Comparison of ENCODE assay signal across 19 mouse cellular contexts in the genomic region with DNA sequence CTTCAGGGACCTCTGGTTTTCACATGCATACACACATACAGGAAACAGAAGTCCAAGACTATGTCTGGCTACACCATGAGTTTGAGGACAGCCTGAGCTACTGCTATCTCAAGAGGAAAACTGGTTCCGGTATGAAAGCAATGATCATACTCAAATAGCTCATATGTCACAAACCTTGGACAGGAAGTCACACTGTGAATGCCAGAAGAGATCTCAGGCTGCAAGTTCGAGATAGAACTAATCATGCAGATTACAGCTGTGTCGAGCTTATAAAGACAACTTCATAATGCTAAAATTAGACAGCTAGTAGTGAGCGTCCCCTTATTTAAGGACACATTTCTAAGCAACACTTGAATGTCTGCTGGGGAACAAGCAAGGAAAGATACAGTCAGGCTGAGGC. TPM values are rescaled to one million over a fixed set of nuclear protein-coding genes. Genes with fewer than 3 reads are reported as not detected.
A peak's percentile ranks its signal among the peaks of the same experiment; 100 is the strongest.
DNase-seq lines count a peak whose midpoint lies in the region; ATAC-seq lines count a peak whose summit lies in the region.
"Had no signal": no experiment of that assay in that cellular context is flagged by ENCODE, and none has a peak within 500 bp of the region (broad histone marks: within the 10 kb centered on the region; RNA-seq: fewer than 3 reads in every experiment).

No protein-coding gene starts in this region.

- peaks cover 29% of the 10 kb centered on the region for H3K36me3 ChIP-seq in megakaryocyte, embryonic 14.5 days (replicated peaks; ENCODE audit: low read length)
- H3K36me3 ChIP-seq in liver, embryonic 12.5 days = no peaks in the 10 kb centered on the region
- no peaks in the 10 kb centered on the region for H3K36me3 ChIP-seq in stomach, embryonic 16.5 days (ENCODE audit: control insufficient read depth, insufficient read depth, low read length)
- H3K36me3 ChIP-seq: forebrain, embryonic 10.5 days; hindbrain, embryonic 10.5 days; midbrain, embryonic 10.5 days had no signal

- ATAC-seq in megakaryocyte, adult 5-6 weeks (ENCODE audit: poor library complexity, severe bottlenecking) = no peak
- ATAC-seq in liver, embryonic 12.5 days = peak; percentile 50
- no peak for ATAC-seq in stomach, embryonic 16.5 days (ENCODE audit: insufficient read depth, low FRiP score)
- ATAC-seq: activated CD4-positive, CD25-positive, alpha-beta regulatory T cell, adult 4 months had no signal

- no peaks in the 10 kb centered on the region for H3K27me3 ChIP-seq in megakaryocyte, embryonic 14.5 days (replicated peaks)
- no peaks in the 10 kb centered on the region for H3K27me3 ChIP-seq in liver, embryonic 12.5 days (replicated peaks)
- no peaks in the 10 kb centered on the region for H3K27me3 ChIP-seq in stomach, embryonic 16.5 days (ENCODE audit: control insufficient read depth, insufficient read depth, low read length)

- H3K9ac ChIP-seq in liver, embryonic 12.5 days = no peak overlapping the region
- H3K9ac ChIP-seq in stomach, embryonic 16.5 days (ENCODE audit: low read length) = no peak overlapping the region

- H3K4me3 ChIP-seq in megakaryocyte, embryonic 14.5 days (replicated peaks) = peak overlapping the region; percentile 74
- no peak overlapping the region for H3K4me3 ChIP-seq in liver, embryonic 12.5 days
- no peak overlapping the region for H3K4me3 ChIP-seq in stomach, embryonic 16.5 days (replicated peaks; ENCODE audit: low read length)
- H3K4me3 ChIP-seq: forebrain, embryonic 10.5 days; hindbrain, embryonic 10.5 days; midbrain, embryonic 10.5 days had no signal

- 16% methylated on average over 4 of the region's 4 CpGs for WGBS in liver, embryonic 12.5 days (ENCODE audit: insufficient replicate concordance)
- WGBS in stomach, embryonic 16.5 days = 60% methylated on average over 4 of the region's 4 CpGs

- intact Hi-C loops in heart, postnatal 25 days (cut with DNase I) = no loop called here

- H3K4me1 ChIP-seq in megakaryocyte, embryonic 14.5 days = peaks cover 87% of the 10 kb centered on the region
- H3K4me1 ChIP-seq in liver, embryonic 12.5 days = peaks cover 55% of the 10 kb centered on the region
- H3K4me1 ChIP-seq in stomach, embryonic 16.5 days (ENCODE audit: control insufficient read depth, insufficient read depth, low read length) = 0 out of 2 replicates have a peak, but pooled peaks cover 4% of the 10 kb centered on the region
- H3K4me1 ChIP-seq: forebrain, embryonic 10.5 days; hindbrain, embryonic 10.5 days; midbrain, embryonic 10.5 days had no signal

- no peak overlapping the region for H3K4me2 ChIP-seq in liver, embryonic 12.5 days
- no peak overlapping the region for H3K4me2 ChIP-seq in stomach, embryonic 16.5 days (ENCODE audit: low read depth, low read length)

- DNase-seq in heart, adult 11 months = peak; percentile 88
- DNase-seq in heart, postnatal 25 days (ENCODE audit: low spot score) = no peak
- no peak for DNase-seq in cerebellum, adult 9-11 months
- no peak for DNase-seq in layer of hippocampus, adult 8-10 months (ENCODE audit: low spot score in 2 of 2)
- DNase-seq: B cell, adult 2 months; cerebellum, adult 2 months; kidney, postnatal 14 days; thymus, adult 2 months had no signal

- H3K9me3 ChIP-seq in megakaryocyte, embryonic 14.5 days = no peaks in the 10 kb centered on the region
- no peaks in the 10 kb centered on the region for H3K9me3 ChIP-seq in liver, embryonic 12.5 days (replicated peaks)
- H3K9me3 ChIP-seq in stomach, embryonic 16.5 days (replicated peaks; ENCODE audit: control insufficient read depth, low read length) = no peaks in the 10 kb centered on the region
- H3K9me3 ChIP-seq: forebrain, embryonic 10.5 days; hindbrain, embryonic 10.5 days; midbrain, embryonic 10.5 days had no signal

- 0 out of 2 replicates have a peak overlapping the region, but pooled peaks have one; percentile 9 for H3K27ac ChIP-seq in liver, embryonic 12.5 days
- peak overlapping the region; percentile 79 for H3K27ac ChIP-seq in stomach, embryonic 16.5 days (ENCODE audit: low read length)
- H3K27ac ChIP-seq: forebrain, embryonic 10.5 days; hindbrain, embryonic 10.5 days; midbrain, embryonic 10.5 days had no signal

RNA-seq across cellular contexts. Expression of gene Gm43552, which starts 12.1 kb away (rescaled TPM):
- not detected for total RNA-seq in heart, postnatal 25 days (2021)
- polyA plus RNA-seq in megakaryocyte, embryonic 14.5 days (2012; ENCODE audit: insufficient read depth, low replicate concordance) = 52.6 TPM in 1 of 2 replicates, not detected in the other
- total RNA-seq in megakaryocyte, adult 5-6 weeks (2015) = not detected in 2 replicates
- total RNA-seq in megakaryocyte, adult 5-6 weeks (2017) = not detected in 2 replicates
- polyA plus RNA-seq in liver, embryonic 12.5 days (2016; fragmentation: Nextera tagmentation; extraction: Ambion mirVana) = not detected in 2 replicates
- not detected in 2 replicates for polyA plus RNA-seq in stomach, embryonic 16.5 days (2015; fragmentation: Nextera tagmentation; extraction: Ambion mirVana)
- 1 to 10 TPM in 1 of 4 experiments, not detected in 3; 10.0 TPM for total RNA-seq in layer of hippocampus, adult 8-10 months (2022)
- total RNA-seq: ES-E14 had no signal
- polyA plus RNA-seq: activated CD4-positive, CD25-positive, alpha-beta regulatory T cell, adult 4 months; cerebellum, adult 2 months; embryonic facial prominence, embryonic 11.5 days; forebrain, embryonic 10.5 days; hindbrain, embryonic 10.5 days; limb, embryonic 14.5 days; midbrain, embryonic 10.5 days; thymus, adult 2 months had no signal

RNA-seq across cellular contexts. Expression of gene Ugdh, which starts 44.8 kb away (rescaled TPM):
- 10 to 100 TPM; 16.7 to 17.8 TPM for total RNA-seq in heart, postnatal 25 days (2021)
- 3.2 TPM in 1 of 2 replicates, not detected in the other for polyA plus RNA-seq in megakaryocyte, embryonic 14.5 days (2012; ENCODE audit: insufficient read depth, low replicate concordance)
- total RNA-seq in megakaryocyte, adult 5-6 weeks (2015) = 87.9 and 92.7 TPM in 2 replicates
- 121 TPM in 2 replicates for total RNA-seq in megakaryocyte, adult 5-6 weeks (2017)
- 24.1 and 26.3 TPM in 2 replicates for polyA plus RNA-seq in liver, embryonic 12.5 days (2016; fragmentation: Nextera tagmentation; extraction: Ambion mirVana)
- 184 and 191 TPM in 2 replicates for polyA plus RNA-seq in stomach, embryonic 16.5 days (2015; fragmentation: Nextera tagmentation; extraction: Ambion mirVana)
- total RNA-seq in layer of hippocampus, adult 8-10 months (2022) = 10 to 100 TPM; 33.8 to 41.4 (median 35.8) TPM

RNA-seq across cellular contexts. Expression of gene Smim14, which starts 56.5 kb away (rescaled TPM):
- 100 to 1,000 TPM in 1 of 2 experiments, 10 to 100 TPM in 1; 91.5 to 105 TPM for total RNA-seq in heart, postnatal 25 days (2021)
- 60.5 and 108 TPM in 2 replicates for polyA plus RNA-seq in megakaryocyte, embryonic 14.5 days (2012; ENCODE audit: insufficient read depth, low replicate concordance)
- 154 TPM in 2 replicates for total RNA-seq in megakaryocyte, adult 5-6 weeks (2015)
- 87.1 and 94.7 TPM in 2 replicates for total RNA-seq in megakaryocyte, adult 5-6 weeks (2017)
- 45.5 and 47.4 TPM in 2 replicates for polyA plus RNA-seq in liver, embryonic 12.5 days (2016; fragmentation: Nextera tagmentation; extraction: Ambion mirVana)
- 187 and 192 TPM in 2 replicates for polyA plus RNA-seq in stomach, embryonic 16.5 days (2015; fragmentation: Nextera tagmentation; extraction: Ambion mirVana)
- 100 to 1,000 TPM; 147 to 159 (median 153) TPM for total RNA-seq in layer of hippocampus, adult 8-10 months (2022)

RNA-seq across cellular contexts. Expression of gene Ube2k, which starts 56.5 kb away (rescaled TPM):
- 10 to 100 TPM; 70.4 to 70.9 TPM for total RNA-seq in heart, postnatal 25 days (2021)
- 16.2 and 135 TPM in 2 replicates for polyA plus RNA-seq in megakaryocyte, embryonic 14.5 days (2012; ENCODE audit: insufficient read depth, low replicate concordance)
- 125 and 131 TPM in 2 replicates for total RNA-seq in megakaryocyte, adult 5-6 weeks (2015)
- total RNA-seq in megakaryocyte, adult 5-6 weeks (2017) = 31.5 and 62.8 TPM in 2 replicates
- 136 and 137 TPM in 2 replicates for polyA plus RNA-seq in liver, embryonic 12.5 days (2016; fragmentation: Nextera tagmentation; extraction: Ambion mirVana)
- polyA plus RNA-seq in stomach, embryonic 16.5 days (2015; fragmentation: Nextera tagmentation; extraction: Ambion mirVana) = 145 and 155 TPM in 2 replicates
- total RNA-seq in layer of hippocampus, adult 8-10 months (2022) = 100 to 1,000 TPM; 119 to 124 (median 119) TPM
